Mouse (Mus musculus): ENCODE measurements around the gene Pcsk5. TPM values are rescaled to one million over a fixed set of nuclear protein-coding genes. Genes with fewer than 3 reads are reported as not detected.
A peak's percentile ranks its signal among the peaks of the same experiment; 100 is the strongest.

Gene Pcsk5
- total RNA-seq (2021), result 10 to 100 TPM; 12.7 to 15.5 TPM

- peak; percentile 77 to 80 for DNase-seq (ENCODE audit: extremely low spot score in 1 of 2, low spot score in 1 of 2)
These were observed at the start of gene Pcsk5 for GRCm38 (mm10) chr19:17837471-17837859. Gene Pcsk5, minus strand, starts transcription at chr19:17837632.

- no peak for DNase-seq (ENCODE audit: extremely low spot score in 1 of 2, low spot score in 1 of 2)
These were observed 38.4 kb upstream of the Pcsk5 start for GRCm38 (mm10) chr19:17875804-17876203.

DNA sequence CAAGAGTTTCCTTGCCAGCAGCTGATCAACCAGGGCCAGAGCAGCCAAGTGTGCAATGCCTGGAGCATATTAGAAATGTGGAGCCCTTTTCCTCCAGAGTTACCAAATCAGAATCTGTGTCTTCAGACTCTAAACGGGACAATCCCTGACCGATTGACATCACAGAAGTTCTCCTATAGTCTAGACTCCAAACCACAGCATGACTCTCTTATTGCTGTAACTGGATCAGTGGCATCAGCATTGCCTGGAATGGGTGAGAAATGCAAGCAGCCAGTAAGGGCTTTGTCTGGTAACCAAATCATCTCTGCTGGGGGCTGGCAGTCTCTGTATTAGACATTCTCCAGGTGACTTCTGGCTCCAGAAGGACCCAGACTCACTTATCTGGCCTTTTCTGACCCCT lies 37.0 kb upstream of the Pcsk5 start:
- DNase-seq (ENCODE audit: extremely low spot score in 1 of 2, low spot score in 1 of 2), result no peak

DNA sequence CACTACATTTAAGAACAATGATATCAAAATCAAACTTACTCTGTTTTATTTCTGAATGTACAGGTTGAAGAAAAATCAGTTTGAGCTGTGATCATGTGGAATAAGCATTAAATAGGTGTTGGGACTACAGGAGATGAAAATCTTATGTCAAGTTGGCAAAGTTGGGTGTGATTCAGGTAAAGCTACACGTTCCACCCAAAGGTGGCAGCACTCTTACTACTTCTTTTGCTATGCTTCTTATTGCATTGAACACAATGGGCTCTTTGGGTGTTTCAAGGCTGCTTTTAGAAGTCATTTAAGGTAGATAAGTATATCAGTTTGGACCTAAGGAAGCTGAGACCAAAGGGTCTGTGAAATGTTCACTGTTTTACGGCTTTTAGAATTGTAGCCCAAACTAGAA lies 36.3 kb upstream of the Pcsk5 start:
- no peak for DNase-seq (ENCODE audit: extremely low spot score in 1 of 2, low spot score in 1 of 2)

GRCm38 (mm10) chr19:17866317-17866891 lies 29.0 kb upstream of the Pcsk5 start:
- no peak for DNase-seq (ENCODE audit: extremely low spot score in 1 of 2, low spot score in 1 of 2)

GRCm38 (mm10) chr19:17860351-17861014 lies 23.1 kb upstream of the Pcsk5 start:
- DNase-seq (ENCODE audit: extremely low spot score in 1 of 2, low spot score in 1 of 2), result no peak

- DNase-seq (ENCODE audit: extremely low spot score in 1 of 2, low spot score in 1 of 2), result no peak
These were observed 19.3 kb upstream of the Pcsk5 start for GRCm38 (mm10) chr19:17856741-17857140.

DNA sequence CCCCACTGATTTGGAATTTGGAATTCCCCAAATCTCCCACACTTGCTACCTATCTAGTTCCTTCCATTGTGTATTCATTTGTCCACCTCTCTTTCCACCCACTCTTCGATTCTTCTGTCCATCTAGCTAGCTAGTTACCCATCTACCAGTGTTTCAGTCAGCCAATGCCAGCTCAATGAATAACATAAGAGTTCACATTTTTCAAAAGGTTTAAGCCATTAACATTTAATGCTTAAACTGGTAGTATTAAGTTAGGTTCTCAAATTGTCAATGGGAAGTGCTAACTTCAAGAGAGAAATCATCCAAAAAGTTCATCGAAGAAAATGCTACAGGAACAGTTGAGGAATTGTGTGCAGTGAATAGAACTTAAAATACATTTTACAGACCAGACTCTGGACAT lies 11.0 kb upstream of the Pcsk5 start:
- DNase-seq (ENCODE audit: extremely low spot score in 1 of 2, low spot score in 1 of 2), result no peak

GRCm38 (mm10) chr19:17845967-17846366 lies 8.5 kb upstream of the Pcsk5 start:
- DNase-seq (ENCODE audit: extremely low spot score in 1 of 2, low spot score in 1 of 2), result no peak

DNA sequence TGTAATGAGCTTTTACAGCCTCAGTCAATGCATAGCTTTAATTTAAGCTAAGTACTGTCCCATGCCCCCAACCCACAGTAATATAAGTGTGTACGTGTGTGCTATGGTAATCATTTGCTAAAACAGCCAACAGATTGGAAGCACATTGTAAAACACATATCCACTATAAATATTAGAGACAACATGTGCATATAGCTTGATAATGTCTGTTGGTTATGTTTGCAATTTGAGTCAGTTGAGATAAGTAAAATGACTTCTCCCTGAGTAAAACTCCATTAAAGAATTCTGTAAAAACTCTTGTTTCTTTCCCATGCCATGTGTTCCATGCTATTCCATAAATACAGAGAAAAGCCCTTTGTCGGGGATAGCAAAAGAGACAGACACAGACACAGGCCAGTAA lies 4.2 kb upstream of the Pcsk5 start:
- DNase-seq (ENCODE audit: extremely low spot score in 1 of 2, low spot score in 1 of 2), result no peak

DNA sequence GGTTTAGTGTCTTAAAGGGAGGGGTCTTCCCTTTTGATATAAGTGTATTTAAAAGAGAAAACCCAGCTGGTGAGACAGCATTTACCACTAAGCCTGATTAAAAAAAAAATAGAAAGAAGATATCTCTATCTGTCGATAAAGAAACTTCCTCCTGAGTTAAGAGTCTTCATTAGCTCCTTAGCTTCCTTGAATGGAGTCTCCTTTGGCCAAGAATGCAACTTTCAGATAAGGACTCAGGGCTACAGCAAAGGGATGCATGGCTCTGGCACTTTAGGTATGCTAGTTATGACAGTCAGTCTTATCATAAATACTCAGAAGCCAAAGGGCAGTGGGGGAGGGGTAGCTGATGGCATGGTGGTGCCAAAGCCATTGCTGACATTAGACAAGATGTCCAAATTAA lies 2.4 kb upstream of the Pcsk5 start:
- DNase-seq (ENCODE audit: extremely low spot score in 1 of 2, low spot score in 1 of 2), result no peak

- DNase-seq (ENCODE audit: extremely low spot score in 1 of 2, low spot score in 1 of 2), result peak; percentile 21 to 42
These were observed 614 bp downstream of the Pcsk5 start for GRCm38 (mm10) chr19:17836566-17837470.

GRCm38 (mm10) chr19:17835681-17836565 lies 1.5 kb downstream of the Pcsk5 start:
- peak in 1 of 2 experiments; percentile 13 for DNase-seq (ENCODE audit: extremely low spot score in 1 of 2, low spot score in 1 of 2)

- DNase-seq (ENCODE audit: extremely low spot score in 1 of 2, low spot score in 1 of 2), result no peak
These were observed 2.5 kb downstream of the Pcsk5 start for GRCm38 (mm10) chr19:17834894-17835293.

DNA sequence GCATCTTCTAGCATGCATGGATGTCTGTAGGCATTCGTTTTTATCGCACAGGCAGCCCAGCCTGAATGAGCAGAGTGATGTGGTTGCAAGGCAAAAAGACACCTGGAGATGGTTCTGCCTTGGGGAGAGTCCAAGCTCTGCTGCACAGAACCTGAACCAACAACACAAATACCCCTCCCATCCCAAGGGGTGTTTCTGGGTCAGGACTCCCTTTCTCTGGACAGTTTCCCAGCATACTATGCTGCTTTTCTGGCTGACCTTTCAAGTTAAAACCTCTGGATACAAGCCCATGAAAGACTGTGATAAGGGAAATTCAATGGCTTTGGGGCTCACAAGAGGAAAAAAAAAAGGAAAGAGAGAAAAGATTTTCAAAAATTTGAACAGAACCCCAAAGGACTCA lies 6.1 kb downstream of the Pcsk5 start:
- no peak for DNase-seq (ENCODE audit: extremely low spot score in 1 of 2, low spot score in 1 of 2)

- DNase-seq (ENCODE audit: extremely low spot score in 1 of 2, low spot score in 1 of 2), result no peak
These were observed 9.0 kb downstream of the Pcsk5 start for GRCm38 (mm10) chr19:17828414-17828813.

DNA sequence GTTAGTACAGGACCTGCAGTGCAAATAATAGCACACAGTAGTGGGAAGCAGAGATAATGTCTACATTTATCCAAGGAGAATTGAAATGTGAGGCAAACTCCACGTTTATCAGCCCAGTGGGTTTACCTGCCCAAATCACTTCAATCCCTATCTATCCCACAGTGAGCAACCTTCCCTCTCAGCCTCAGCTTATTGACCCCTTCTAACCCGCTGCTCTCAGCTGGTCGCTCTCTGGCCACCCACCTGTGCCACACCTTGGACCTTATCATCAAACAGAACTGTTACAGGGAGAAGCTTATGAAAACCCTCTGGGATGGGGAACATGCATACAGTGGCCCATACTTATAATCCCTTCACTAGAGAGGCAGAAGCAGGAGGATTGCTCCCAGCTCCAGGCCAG lies 10.7 kb downstream of the Pcsk5 start:
- DNase-seq (ENCODE audit: extremely low spot score in 1 of 2, low spot score in 1 of 2), result no peak

DNA sequence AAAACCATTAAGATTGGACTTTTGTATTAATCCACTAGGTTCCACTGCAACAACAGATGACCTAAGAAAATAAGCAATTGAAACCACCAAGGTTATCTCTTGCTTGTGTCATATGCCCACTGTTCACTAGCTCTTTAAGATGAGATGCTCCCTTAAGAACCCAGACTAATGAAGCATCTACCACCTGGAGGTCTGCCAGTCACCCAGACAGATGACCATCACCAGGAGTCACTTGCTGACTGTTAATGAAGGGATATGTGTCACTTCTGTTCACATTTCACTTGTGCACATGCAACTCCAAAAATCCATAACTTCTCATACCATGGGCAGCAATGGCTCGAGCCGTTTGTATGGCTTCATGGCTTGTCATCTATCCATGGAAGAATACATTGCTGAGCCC lies 17.4 kb downstream of the Pcsk5 start:
- no peak for DNase-seq (ENCODE audit: extremely low spot score in 1 of 2, low spot score in 1 of 2)

GRCm38 (mm10) chr19:17819081-17819480 lies 18.4 kb downstream of the Pcsk5 start:
- peak in 1 of 2 experiments; percentile 21 for DNase-seq (ENCODE audit: extremely low spot score in 1 of 2, low spot score in 1 of 2)

DNA sequence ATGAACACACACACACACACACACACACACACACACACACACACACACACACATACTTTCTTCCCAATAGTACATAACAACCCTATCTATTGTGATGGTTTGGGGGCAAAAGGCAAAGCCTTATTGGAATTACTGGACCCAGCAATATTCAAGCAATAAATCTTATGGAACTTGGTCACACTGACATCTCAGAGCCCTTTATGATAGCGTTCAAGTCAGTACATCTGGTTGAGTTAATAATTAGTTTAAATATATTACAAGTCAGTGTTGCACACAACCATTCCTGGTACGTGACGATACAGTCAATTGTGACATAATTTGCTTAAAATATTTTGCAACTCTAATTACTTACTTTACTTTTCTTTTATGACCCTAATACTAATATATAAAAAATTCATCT lies 22.4 kb downstream of the Pcsk5 start:
- no peak for DNase-seq (ENCODE audit: extremely low spot score in 1 of 2, low spot score in 1 of 2)
